Mouse (Mus musculus): Measurements from ENCODE around the gene Coro2b.

- no peak for TF ChIP-seq CTCF (IDR thresholded peaks at IDR 0.05; ENCODE audit: low read depth, low read length)
- no peak for TF ChIP-seq POLR2A (IDR thresholded peaks at IDR 0.05; ENCODE audit: insufficient read depth, low read length)
- TF ChIP-seq EP300 (IDR thresholded peaks at IDR 0.05; ENCODE audit: insufficient read depth, low read depth, low read length) = no peak
These were observed 111.6 kb downstream of the Coro2b start for GRCm38 (mm10) chr9:62425265-62425664.

Data from ES-Bruce4 (cell line).